Mouse (Mus musculus) gastrocnemius, postnatal 4 days (tissue): ENCODE measurements at regions not wholly inside any gene's neighbourhood (a gene's known extent, or its start where the extent isn't known, plus 50 kb on each side); places are given as distances from the start of the nearest gene placed in this dataset.

Experiments used
- DNase-seq, 2 experiments: peaks; one replicate each; pipeline ENCODE4 v3.0.0; 2021 to 2022; ENCODE audit warnings: low spot score in 2 of 2, mixed read lengths in 2 of 2

DNA sequence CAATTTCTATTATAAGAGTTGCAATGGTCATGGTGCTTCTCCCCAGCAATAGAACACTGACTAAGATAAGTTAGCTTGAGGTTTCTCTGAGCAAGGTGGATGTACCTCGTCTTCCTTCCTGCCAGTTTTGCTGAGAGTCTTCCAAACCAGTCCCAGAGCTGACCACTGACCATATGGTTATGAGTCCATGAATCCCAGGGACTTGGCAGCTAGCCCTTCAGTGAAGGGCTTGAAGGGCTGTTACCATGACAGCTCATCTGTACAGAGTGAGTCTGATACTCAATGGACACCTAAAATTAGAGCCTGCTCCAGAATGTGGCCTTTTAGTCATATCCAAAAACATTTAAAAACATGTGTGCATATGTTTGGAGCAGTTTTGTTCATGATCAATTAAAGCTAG lies 297.5 kb upstream of the Thsd7b start:
- DNase-seq: no peak

DNA sequence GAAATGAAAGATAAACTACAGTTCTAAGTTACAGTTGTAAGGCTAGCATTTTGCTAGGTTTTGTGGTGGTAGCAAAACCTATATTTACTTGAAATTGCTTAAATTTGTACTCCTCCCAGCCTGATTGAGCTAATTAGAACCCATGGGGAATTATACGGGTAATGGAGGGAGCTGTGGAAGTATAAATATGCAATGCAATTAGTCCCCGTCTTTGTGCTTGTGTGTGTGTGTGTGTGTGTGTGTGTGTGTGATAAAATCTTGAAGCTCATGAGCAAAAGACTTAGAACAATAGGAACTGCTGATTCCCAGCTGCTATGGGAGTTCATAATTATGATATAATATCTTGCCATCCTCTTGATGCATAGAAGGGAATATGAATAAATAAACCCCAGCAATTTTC lies 321.7 kb upstream of the Thsd7b start:
- DNase-seq: no peak

DNA sequence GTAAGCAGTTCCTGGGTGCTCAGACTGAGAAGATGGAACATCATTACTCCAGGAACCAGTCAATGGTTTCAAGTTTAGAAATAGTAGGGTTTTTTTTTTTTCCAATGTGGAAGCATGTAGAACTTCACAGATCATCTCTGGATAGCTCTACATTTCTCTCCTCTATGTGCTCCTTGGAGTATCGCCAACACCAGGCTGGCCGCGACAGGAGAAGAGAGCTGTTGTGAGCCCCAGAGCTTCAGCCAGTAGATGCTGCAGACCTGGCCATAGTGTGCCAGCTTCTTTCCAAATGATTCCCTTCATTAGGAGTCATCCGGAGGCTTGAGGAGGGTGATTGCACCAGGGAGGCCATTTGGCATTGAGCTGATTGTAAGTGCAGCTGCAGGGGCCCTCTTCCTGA lies 322.6 kb upstream of the Thsd7b start:
- DNase-seq: no peak

DNA sequence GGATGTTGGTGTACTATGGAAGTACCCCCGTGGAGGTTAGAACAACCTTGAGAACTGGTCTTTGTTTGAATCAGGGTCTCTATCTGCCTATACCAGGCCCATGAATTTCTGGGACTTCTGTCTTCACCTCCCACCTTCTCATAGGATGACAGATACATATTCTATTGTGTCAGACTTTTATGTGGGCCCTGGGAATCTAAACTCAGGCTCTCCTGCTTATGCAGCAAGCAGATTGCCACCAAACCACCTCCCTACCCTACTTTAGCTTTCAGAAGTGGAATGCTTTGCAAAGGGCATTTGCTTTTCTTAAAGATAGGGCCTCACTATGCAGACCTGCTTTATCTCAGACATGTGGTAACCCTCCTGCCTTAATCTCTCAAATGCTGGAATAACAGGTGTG lies 322.7 kb upstream of the Cxcr4 start:
- DNase-seq: no peak

DNA sequence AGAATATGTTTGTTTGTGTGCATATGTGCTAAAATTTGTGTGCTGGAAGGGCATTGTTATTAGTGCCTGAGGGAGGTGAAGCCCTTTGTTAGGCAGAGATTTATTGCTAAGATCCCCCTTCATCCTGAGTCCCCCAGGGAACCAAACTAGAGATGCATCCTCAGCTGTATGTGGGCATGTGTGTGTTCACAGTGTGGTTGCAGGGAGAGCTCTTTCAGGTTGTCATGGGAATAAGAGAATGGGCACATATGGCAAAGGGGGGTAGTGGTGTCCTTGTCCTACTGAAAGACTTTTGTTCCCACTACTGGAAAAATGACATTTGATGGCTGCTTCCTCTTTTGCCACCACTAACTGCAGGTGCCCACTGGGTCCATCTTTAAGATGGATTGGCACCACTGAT lies 320.4 kb upstream of the Cxcr4 start:
- DNase-seq: no peak

DNA sequence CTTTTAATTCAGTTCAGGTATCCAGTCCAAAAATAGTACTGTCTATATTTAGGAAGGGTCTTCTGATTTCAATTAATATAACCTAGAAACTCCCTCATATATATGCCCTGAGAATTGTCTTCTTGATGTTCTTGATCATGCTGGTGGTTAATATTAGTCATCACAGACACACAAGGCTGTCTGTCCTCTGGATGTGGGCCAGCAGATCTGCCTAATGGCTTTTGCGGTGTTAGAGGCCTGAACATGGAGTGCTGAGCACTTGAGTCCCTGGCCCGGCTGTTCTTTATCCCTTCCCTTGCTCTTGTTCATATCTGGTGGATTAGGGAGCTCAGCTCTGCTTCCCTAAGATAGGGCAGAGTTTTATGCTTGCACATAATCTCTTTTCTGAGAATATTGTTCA lies 315.5 kb upstream of the Cxcr4 start:
- no peak for DNase-seq

DNA sequence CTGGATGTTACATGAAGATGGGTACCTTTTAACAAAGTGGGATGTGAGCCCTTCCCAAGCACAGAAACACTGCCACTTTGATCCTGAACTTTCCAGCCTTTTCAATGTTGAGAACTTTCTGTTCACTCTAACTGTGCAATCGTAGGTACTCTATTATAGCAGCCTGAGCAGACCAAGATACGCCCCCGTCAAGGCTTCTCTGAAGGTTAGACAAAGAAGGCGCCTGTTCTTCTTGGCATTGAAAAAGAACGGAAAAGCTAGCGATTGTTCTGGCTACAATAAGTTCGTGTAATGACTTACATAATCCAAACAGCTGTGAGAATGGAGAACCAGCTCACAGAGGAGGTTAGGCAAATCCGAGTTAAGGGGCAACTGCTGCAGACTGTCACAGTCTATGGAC lies 305.9 kb upstream of the Cxcr4 start:
- DNase-seq: no peak

DNA sequence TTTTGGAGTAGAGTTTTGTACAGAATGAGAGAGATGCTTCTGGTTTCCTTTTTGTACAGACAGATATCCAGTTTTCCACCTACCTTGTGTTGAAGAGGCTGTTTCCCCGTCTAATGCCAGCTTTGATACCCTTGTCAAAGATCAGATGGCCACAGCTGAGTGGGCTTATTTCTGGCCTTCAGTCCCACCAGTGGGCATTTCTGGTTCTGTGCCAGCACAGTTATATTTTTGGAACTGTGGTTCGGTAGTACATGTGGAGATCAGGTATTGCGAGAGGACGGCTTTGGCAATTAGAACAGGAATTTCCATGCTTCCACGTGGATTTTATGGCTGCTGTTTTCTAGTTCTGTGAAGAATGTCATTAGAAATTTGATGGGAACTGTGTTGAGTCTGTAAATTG lies 302.5 kb upstream of the Cxcr4 start:
- no peak for DNase-seq

DNA sequence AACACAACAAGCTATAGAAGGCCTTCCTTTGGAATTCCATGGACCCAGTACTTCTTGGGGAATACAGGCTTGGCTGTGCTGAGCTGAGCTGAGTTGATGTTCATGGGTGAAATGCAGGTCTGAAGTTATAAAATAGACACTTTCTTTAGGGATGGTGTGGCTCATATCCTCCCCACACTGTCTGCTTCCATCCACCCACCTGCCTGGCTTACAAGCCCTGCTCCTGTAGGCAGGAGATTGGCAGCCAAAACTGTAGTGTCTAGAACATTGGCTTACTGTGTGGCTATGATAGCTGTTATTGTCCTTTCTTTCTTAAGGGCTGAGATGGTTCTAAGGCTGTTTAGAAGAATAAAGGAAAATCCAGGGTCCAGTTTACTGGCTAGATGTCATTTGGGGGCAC lies 286.2 kb upstream of the Cxcr4 start:
- DNase-seq: no peak

DNA sequence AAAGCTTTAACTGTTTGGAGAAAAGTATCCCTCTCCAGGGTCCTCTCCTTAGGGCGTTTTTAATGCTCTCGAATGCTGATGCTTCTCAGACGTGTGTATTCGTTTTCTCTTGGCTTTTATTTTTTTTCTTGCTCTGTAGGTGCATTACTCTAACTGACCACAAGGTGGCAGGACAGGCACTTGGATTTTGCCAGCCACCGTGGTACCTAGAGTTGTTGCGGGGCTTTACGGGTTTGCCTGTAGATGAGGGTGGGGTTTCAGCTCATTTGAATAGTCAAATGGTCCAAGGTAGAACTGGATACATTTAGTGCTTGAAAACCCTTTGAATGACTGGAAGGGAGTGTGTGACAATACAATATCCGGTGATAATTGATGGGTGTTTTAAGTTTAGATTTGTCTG lies 283.2 kb upstream of the Cxcr4 start:
- peak in 1 of 2 experiments; percentile 17 for DNase-seq

DNA sequence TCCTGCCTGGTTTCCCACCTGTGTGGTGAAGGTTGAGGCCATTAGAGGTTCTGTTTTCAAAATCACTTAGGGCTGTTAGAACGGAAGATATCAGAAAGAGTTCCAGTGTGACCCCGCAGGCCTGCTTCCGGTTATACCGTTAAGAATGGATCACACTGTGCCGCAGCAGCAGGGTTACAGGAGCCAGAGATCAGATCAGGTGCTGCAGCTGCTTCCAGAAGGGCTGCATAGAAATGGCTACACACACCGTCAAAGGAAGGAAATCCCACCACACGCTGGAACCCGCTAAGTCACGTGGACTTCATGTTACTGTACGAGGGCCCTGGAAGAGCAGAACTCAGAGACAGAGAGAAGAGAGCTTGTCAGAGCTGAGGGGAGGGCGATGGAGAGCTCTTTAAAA lies 282.1 kb upstream of the Cxcr4 start:
- no peak for DNase-seq

DNA sequence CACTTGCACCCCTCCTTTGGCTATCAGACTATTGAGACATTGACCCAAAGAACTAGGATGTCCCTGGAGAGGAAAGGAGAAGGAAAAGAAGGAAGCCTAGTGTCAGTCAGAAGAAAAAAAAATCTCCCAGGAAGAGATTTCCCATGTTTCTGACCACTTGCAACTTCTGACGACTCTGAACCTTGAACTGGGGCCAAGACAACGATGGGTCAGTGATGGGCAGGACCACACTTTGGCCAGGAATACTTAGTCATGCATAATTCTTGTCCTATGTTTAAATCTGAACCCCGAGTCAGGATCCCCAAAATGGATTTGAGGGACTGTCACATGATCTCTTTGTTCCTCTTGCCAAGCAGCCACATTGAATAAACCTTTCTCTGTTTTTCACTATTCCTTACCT lies 276.7 kb upstream of the Cxcr4 start:
- DNase-seq: no peak

DNA sequence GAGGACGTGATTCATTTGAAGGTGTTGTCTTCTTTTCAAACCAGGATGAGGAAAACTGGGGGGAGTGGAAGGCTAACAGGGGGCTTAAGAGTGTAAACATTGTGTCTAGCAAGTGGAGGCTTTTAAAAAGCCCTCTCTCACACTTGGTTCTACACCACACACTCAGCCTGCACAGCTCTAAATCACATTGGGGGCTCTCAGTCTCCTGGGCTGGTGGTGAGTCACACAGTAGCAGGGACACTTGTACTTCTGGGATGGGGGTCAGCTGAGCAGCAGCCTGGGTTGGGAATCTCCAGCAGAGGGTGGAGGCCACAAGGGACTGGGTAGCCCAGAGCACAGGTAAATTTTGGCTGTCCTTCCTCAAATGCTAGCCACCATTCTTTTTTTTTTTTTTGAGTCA lies 268.4 kb upstream of the Cxcr4 start:
- no peak for DNase-seq

DNA sequence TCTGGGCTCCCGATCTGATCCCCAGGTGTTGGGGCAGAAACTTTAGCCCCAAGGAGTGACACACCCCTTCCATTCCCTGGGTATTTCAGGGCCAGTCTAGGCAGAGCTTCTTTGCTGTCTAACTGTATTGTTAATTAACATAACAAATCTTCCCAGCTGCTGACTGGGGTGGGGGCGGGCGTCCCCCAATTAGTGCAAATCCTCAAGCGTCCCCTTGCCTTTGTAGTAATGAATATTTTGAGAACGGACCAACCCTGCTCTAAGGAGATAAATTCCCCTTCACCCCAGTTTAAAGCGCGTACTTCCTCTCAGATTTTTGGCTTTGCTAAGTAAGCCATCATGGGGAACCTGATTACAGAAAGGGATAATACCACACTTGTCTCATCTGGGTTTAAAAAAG lies 268.0 kb upstream of the Cxcr4 start:
- no peak for DNase-seq

DNA sequence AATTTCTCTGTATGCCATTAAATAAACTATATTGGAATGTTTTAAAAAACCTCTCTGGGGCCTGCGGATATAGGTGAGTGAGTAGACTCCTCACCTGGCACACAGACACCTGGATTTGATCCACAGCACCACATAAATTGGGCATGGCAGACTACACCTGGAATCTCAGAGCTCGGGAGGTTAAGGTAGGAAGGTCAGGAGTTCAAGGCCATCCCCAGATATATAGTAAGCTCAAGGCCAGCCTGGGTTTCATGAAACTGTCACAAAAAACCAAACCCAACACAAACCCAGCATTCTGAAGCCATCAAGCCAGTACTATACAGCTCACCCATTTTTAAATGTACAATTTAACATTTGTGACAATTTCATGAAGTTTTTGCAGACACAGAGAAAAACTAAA lies 266.6 kb upstream of the Cxcr4 start:
- DNase-seq: no peak

DNA sequence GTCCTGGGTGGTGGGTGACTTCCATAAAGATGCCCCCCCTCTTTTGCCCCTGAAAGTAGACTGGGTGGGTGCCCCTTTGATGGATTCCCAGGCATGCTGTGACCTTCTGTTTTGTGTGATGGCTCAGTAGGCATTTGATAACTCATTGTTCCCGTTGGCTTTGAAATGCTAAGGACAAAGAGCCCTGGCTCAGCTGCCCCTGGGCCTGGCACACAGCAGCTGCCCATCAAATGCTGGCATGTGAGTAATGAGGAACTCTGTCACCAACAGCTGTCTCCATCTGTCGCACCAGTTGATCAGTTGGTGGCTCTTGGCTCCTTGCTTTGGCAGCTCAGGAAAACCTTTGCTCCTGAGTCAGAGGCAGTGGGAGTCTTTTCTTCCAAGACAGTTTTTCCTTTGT lies 264.8 kb upstream of the Cxcr4 start:
- peak in 1 of 2 experiments; percentile 42 for DNase-seq

DNA sequence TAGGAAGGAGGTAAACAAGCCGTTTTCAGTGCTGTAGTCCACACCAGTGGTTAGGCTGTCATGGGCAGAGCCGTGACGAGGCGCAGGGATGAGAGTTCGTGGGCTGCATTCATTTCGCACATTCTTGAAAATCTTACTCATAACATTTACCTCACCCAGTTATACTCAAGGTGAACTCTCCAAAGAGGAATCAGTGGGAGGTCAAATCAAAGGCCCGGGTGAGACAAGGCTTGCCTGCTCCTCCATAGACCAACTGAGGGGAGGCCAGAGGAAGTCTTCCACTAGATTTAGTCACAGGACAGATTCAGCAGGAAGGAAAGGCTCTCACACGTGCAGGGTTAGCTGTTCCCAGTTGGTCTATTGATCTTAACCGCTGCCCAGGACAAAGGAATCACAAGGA lies 262.6 kb upstream of the Cxcr4 start:
- DNase-seq: no peak

DNA sequence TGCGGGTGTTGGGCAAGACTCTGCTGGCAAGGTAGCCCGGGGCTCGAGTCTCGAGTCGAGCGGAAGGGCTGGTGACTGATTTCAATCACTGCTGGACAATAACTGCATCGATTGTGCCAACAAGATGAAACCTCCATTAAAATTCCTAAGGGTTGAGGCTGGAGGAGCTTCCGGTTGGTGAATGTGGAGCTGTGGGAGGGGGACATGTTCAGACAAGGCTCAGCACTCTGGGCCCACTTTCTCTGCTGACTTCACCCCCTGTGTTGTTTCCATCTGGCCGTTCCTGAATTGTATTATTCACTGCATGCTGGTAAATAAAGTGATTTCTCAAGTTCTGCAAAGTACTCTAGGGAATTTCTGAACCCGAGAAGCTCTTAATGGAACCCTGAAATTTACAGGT lies 261.2 kb upstream of the Cxcr4 start:
- no peak for DNase-seq

DNA sequence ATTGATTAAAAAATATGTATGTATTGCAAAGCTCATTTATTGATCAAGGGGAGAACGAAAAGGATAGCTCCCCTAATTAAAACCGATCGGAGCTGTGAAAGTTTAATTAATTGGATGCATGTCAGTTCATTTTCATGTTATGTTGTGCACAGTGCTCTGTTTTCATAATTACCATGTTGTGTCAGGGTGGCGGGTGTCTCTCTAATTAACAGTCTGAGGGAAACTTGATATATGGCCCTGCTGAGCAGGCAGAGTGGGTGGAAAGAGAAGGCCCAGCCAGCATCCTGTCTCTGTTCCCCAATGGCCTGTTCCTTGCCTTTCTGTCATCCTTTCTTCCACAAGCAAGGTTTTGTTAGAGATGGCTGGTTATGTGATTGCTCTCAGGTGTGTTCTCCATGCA lies 245.3 kb upstream of the Cxcr4 start:
- no peak for DNase-seq

DNA sequence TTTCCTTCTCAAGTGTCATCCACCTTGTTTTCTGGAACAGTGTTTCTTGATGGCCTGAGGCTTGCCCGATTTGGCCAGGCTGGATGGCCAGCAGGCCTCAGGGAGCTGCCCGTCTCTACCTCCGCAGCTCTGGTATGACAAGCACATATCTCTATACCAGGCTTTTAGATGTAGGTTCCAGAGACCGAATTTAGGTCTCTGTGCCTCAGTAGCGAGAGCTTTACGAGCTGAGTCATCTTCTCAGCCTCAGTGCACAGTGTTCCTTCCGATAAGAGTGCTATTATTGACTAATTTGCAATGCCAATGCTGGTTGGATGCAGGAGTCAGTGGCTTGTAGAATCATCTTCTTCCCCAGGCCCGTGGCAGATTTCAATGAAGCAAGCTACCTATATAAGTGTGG lies 243.4 kb upstream of the Cxcr4 start:
- no peak for DNase-seq

DNA sequence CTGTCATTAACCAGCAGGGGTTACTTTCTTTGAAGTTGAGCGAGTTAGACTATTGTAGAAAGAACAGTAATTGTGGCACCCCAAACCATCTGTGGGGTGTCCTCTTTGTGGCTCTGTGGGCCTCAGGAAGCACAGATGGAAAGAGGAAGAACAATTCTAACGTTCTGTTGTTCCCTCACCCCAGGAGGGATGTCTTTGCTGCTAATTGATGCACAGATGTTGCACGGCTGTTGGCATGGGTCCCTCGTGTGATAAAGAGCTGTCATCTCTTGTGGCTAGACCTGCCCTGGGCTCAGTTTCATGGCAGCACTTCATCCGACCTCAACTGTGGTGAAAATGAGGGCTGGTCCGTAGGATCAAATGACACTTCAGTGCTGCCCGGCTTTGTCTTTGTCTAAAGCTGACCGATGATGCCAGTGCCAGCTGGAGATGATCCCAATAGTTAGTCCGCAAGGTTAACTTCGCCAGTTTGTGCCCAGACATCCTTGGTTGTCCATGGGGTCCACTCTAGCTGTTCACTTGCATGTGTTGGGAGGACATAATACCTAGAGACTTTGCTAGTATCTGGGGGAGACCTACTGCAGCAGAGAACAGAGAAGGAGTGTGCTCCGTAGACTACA lies 241.1 kb upstream of the Cxcr4 start:
- peak in 1 of 2 experiments; percentile 15 for DNase-seq

DNA sequence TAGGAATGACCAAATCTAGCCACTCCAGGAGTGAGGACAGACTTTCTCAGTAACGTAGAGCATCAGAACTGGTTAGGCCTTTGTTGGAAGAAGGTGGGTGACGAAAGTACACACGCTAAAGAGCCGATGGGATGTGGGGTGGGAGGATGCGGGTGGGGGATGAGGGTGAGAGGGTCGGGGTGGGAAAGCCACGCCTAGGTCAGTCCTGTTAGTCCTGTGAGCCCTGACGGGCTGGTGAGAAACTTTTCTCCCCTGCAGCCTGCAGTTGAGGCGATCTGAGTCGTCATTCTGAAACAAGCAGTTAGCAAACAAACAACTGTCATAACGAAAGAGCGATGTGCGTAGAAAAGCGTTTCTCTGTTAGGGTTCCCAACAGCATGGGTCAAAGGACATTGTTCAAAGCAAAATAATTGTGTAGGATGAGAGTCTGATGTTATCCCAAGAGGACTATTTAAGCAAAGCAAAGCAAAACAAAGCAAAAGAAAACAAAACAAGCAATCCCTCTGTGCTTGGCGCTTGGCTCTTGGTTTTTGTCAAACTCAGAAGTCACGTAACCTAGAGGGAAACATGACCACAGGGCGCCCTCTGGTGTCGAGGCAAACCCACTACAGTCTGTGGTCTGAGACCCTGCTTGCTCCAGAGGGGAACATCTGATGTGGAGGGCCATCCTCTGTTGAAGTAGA lies 240.2 kb upstream of the Cxcr4 start:
- DNase-seq: peak; percentile 61 to 78

DNA sequence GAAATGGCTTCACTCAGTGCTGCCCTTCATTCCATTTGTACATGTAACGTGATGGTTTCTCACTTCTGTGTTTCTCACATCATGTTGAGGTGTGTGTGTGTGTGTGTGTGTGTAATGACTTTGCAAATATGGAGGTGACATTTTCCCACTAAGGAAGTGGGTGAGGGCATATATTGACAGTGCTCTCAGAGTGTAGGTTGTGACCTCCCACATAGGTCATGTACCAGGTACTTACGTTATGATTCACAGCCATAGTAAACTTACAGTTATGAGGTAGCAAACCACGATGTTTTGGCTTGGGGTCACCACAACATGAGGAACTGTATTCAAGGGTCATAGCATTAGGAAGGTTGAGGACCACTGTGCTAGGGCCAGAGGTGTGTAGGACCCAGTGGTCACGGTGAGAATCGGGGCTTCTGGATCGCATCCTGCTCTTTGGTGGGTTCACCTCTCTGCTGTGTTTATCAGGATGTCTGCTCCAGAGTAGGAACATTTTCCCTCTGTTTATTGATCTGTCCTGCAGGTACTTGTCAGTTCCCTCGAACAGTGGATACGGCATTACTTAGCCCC lies 238.7 kb upstream of the Cxcr4 start:
- DNase-seq: no peak
